Mouse (Mus musculus) cortical plate, adult 2 months (tissue): ENCODE measurements around the gene Izumo1r.

Experiments used
- CTCF ChIP-seq: fragments of 200-500 bp; IDR thresholded peaks from 2 replicates; pipeline ENCODE4 v1.5.1; 2011; ENCODE audit warnings: mild to moderate bottlenecking, control low read depth, low read length; ENCODE audit not compliant: insufficient read depth; ENCODE audit errors: extremely low read depth
- POLR2A ChIP-seq: fragments of 200-500 bp; IDR thresholded peaks from 2 replicates; pipeline ENCODE4 v1.6.1; 2011; ENCODE audit warnings: mild to moderate bottlenecking, low read length, control low read depth; ENCODE audit not compliant: insufficient read depth; ENCODE audit errors: extremely low read depth

DNA sequence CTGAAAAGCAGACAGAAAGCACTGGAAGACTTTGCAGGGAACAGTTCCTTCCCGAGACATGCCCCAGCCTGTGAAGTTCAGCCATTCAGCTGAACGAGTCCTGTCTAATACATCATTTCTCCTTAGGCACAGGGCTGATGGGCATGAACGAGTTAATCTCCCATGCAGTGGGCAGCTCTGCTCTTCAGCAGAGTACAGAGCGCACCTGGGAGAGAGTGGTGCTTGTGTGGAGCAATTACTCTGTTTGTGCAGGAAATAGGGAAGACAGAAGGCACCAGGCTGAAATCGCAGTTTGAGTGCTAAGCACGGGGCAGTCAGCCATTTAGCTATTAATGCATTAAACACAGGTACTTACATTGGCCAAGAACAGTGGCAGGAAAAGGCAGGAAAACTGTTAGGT is 15.1 kb downstream of the Izumo1r start:
- TF ChIP-seq POLR2A: no peak
- no peak for TF ChIP-seq CTCF
